Mouse (Mus musculus) liver, adult 2 months (tissue): ENCODE data around the gene Ccdc85b.

ENCODE experiments used
- CTCF ChIP-seq: fragments of 200-500 bp; IDR thresholded peaks from 2 replicates; pipeline ENCODE4 v1.5.1; 2011; ENCODE audit warnings: low read depth, low read length, control low read depth
- POLR2A ChIP-seq: fragments of 200-500 bp; IDR thresholded peaks from 2 replicates; pipeline ENCODE4 v1.6.1; 2011; ENCODE audit warnings: low read length, control low read depth; ENCODE audit not compliant: insufficient read depth; ENCODE audit errors: extremely low read depth

DNA sequence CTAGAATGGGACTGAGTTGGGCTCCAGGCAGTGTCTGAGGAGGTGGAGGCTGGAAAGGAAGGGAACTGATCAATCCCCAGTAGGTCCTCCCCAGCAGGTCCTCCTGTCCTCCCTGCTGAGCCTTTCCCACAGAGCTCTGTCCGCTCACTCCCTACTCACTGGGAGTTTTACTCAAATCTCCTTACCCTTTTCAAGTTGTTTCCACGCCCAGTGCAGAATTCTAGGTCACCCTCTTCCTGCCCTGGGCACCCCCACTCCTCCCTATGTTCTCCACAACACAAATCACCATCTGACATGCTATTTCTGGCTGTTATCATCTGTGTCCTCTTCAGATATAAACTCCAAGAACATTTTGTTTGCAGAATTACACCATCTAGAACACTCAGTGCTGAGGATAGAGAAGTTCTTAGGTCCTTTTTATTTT, 43.1 kb downstream of the Ccdc85b start:
- TF ChIP-seq CTCF (no peak), POLR2A (no peak)
